Mouse (Mus musculus): ENCODE measurements at regions not wholly inside any gene's neighbourhood (a gene's known extent, or its start where the extent isn't known, plus 50 kb on each side); places are given as distances from the start of the nearest gene placed in this dataset.

DNA sequence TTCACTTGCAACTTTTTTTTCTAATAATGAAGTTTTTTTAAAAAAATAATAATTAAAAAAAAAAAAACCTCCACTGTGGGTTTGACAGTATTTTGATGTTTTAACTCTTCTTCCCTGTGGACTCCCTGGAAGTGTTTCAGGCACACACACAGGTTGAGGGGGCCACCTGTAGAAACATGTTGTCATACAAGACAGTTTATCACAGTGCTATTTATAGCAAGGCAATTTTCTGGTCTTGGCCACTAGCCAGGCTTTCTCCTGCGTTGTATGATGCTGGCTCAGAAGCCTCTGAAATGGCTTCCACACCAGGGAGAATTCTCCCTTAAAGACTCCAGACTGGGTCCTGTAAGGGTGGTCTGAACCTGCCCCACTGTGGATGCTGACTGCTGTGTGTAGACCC is 59.9 kb upstream of the Serbp1 start:
- H3K4me3 ChIP-seq (ENCODE audit: low read length) = no peak overlapping the region
- no peak overlapping the region for H3K9ac ChIP-seq (replicated peaks; ENCODE audit: low read length)
- no peaks in the 10 kb centered on the region for H3K4me1 ChIP-seq (ENCODE audit: insufficient read depth, low read length)
- no peaks in the 10 kb centered on the region for H3K36me3 ChIP-seq (ENCODE audit: insufficient read depth, low read length)
- no peaks in the 10 kb centered on the region for H3K27me3 ChIP-seq (ENCODE audit: insufficient read depth, low read length)
- 19% methylated on average over 1 of the region's 1 CpGs for WGBS
- H3K27ac ChIP-seq = no peak overlapping the region
- H3K4me2 ChIP-seq (ENCODE audit: low read depth, low read length) = no peak overlapping the region
- no peaks in the 10 kb centered on the region for H3K9me3 ChIP-seq (ENCODE audit: low read length)
- DNase-seq (ENCODE audit: low spot score) = peak; percentile 50
- peak; percentile 63 for ATAC-seq
- no peak for TF ChIP-seq CTCF (IDR thresholded peaks at IDR 0.05; ENCODE audit: low read depth)

DNA sequence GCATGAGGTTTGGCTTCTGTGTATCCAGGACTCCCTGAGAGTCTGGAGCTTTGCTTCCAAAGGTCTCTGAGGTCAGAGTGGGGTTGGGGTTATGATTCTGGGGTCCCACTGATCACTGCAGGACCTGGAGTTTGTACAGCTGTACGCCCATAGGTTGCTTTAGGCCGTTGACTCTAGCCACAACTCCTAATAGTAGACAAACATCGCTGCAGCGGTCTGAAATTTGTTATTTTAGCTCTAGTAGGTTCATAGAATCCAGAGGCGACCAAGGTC is 67.4 kb upstream of the Serbp1 start:
- TF ChIP-seq CTCF (IDR thresholded peaks at IDR 0.05; ENCODE audit: low read depth) = no peak
- WGBS = 92% methylated on average over 5 of the region's 5 CpGs
- no peak; the same call in 1 of the 2 replicates for ATAC-seq

DNA sequence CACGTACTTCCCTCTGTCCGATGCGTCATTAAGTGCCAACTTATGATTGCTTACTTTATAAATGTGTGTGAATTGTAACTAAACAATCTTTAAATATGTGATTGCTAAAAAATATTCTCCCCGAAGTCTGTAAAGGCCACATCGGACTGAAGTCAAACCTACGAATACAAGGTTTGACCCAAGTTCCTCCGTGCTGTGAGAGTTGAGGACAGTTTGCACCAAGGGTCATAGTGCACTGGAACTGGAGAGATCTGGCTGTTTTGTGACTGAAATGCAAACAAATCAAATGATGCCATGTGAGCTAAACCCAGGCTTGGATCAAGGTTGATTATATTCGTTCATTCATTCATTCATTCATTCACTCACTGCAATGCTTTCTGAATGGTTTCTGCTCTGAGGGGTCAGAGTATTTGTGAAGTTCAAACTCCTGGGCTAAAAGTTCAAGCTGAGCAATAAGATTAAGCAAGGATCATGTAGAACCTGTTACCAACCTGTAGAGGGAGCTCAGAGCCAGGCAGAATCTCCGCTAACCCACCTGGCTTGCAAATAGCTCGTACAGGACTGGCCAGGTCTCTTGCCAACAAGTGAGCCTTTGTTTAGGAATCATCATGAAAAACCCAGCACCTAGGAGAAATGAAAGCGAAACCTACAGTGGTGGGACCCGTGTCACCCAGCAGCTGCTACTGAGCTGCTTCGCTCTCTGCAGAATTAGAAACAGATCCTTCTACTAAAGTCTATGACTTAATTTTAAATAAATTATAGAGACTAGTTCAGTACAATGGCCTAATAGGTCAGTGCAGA is 67.9 kb upstream of the Serbp1 start:
- Histone ChIP-seq H3K4me2 (ENCODE audit: low read depth, low read length) (peak overlapping the region; percentile 17), H3K4me1 (ENCODE audit: insufficient read depth, low read length) (no peaks in the 10 kb centered on the region), H3K27me3 (ENCODE audit: insufficient read depth, low read length) (no peaks in the 10 kb centered on the region), H3K36me3 (ENCODE audit: insufficient read depth, low read length) (no peaks in the 10 kb centered on the region), H3K9ac (replicated peaks; ENCODE audit: low read length) (no peak overlapping the region), H3K9me3 (ENCODE audit: low read length) (no peaks in the 10 kb centered on the region), H3K27ac (no peak overlapping the region), H3K4me3 (ENCODE audit: low read length) (no peak overlapping the region)
- 49% methylated on average over 13 of the region's 13 CpGs for WGBS
- peak; percentile 84 for TF ChIP-seq CTCF (IDR thresholded peaks at IDR 0.05; ENCODE audit: low read depth)
- ATAC-seq (peak; percentile 82), DNase-seq (ENCODE audit: low spot score) (peak; percentile 85)

More for the DNA sequence above, 67.4 kb upstream of the Serbp1 start:
- Histone ChIP-seq H3K36me3 (ENCODE audit: insufficient read depth, low read length) (no peaks in the 10 kb centered on the region), H3K9ac (replicated peaks; ENCODE audit: low read length) (no peak overlapping the region), H3K27ac (no peak overlapping the region), H3K27me3 (ENCODE audit: insufficient read depth, low read length) (no peaks in the 10 kb centered on the region), H3K4me2 (ENCODE audit: low read depth, low read length) (peak overlapping the region; percentile 17; the same call in 1 of the 2 replicates), H3K4me1 (ENCODE audit: insufficient read depth, low read length) (no peaks in the 10 kb centered on the region), H3K9me3 (ENCODE audit: low read length) (no peaks in the 10 kb centered on the region), H3K4me3 (ENCODE audit: low read length) (no peak overlapping the region)
- no peak for DNase-seq (ENCODE audit: low spot score)

DNA sequence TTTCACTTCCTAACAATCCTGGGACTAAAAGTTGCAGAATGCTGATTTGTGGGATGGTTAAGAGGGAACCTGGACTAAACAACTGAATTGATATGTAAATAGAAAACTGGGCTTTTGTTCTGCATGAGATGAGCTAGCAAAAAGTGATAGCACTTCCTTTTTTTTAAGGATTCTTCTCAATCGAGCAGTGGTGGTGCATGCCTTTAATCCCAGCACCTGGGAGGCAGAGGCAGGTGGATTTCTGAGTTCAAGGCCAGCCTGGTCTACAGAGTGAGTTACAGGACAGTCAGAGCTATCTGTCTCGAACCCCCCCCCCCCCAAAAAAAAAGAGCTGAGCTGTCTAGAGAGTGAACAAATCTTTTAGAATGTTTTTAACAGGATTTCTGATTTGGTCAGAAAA is 69.2 kb upstream of the Serbp1 start:
- Histone ChIP-seq H3K9ac (replicated peaks; ENCODE audit: low read length) (peak overlapping the region; percentile 38; the same call in 1 of the 2 replicates), H3K9me3 (ENCODE audit: low read length) (no peaks in the 10 kb centered on the region), H3K4me1 (ENCODE audit: insufficient read depth, low read length) (no peaks in the 10 kb centered on the region), H3K4me3 (ENCODE audit: low read length) (peak overlapping the region; percentile 43), H3K4me2 (ENCODE audit: low read depth, low read length) (peak overlapping the region; percentile 63), H3K27ac (0 out of 2 replicates have a peak overlapping the region, but pooled peaks have one; percentile 36), H3K36me3 (ENCODE audit: insufficient read depth, low read length) (no peaks in the 10 kb centered on the region), H3K27me3 (ENCODE audit: insufficient read depth, low read length) (no peaks in the 10 kb centered on the region)
- no peak for TF ChIP-seq CTCF (IDR thresholded peaks at IDR 0.05; ENCODE audit: low read depth)
- DNase-seq (ENCODE audit: low spot score) (no peak), ATAC-seq (peak; percentile 21; the same call in 1 of the 2 replicates)
- WGBS = 20% methylated on average over 2 of the region's 2 CpGs

DNA sequence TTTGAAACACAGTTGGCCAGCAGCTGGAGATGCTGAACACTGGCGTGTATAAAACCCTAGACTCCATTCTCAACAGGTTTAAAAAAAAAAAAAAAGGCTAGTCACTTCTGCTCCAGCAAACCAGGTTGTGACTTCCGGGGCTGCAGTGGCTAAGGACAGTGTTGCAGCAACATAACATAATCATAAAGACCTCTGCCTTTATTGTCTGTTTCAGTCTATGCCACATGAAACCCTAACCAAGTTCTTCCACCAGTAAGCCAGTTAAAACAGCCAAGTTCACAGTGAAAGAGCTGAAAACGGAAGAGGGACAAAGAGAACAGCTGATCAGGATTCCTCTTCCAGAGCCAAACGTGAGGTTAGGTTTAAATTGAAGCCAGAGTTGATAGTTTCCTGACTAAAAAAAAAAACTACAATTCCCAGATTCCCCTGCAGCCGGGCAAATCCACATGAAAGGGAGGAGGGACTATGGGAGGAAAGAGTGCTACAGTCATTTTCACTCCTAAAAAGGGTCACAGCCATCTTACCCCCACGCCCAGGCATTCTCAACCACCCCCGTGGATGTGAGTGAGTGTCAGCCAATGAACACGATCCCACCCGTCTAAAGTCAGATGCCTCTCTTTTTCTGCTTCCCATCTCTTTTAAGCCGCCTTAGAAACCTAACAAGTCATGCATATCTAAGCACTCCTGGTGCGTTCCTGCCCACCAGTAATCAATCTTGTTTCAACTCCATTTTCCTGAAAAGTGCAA is 69.8 kb upstream of the Serbp1 start:
- H3K9me3 ChIP-seq (ENCODE audit: low read length) = no peaks in the 10 kb centered on the region
- TF ChIP-seq CTCF (IDR thresholded peaks at IDR 0.05; ENCODE audit: low read depth) = no peak
- peak; percentile 85 for ATAC-seq
- peak overlapping the region; percentile 38; the same call in 1 of the 2 replicates for H3K9ac ChIP-seq (replicated peaks; ENCODE audit: low read length)
- H3K36me3 ChIP-seq (ENCODE audit: insufficient read depth, low read length) = no peaks in the 10 kb centered on the region
- H3K27me3 ChIP-seq (ENCODE audit: insufficient read depth, low read length) = no peaks in the 10 kb centered on the region
- H3K4me2 ChIP-seq (ENCODE audit: low read depth, low read length) = peak overlapping the region; percentile 63
- DNase-seq (ENCODE audit: low spot score) = peak; percentile 70
- no peaks in the 10 kb centered on the region for H3K4me1 ChIP-seq (ENCODE audit: insufficient read depth, low read length)
- 13% methylated on average over 11 of the region's 11 CpGs for WGBS
- peak overlapping the region; percentile 43 for H3K4me3 ChIP-seq (ENCODE audit: low read length)
- 0 out of 2 replicates have a peak overlapping the region, but pooled peaks have one; percentile 36 for H3K27ac ChIP-seq

DNA sequence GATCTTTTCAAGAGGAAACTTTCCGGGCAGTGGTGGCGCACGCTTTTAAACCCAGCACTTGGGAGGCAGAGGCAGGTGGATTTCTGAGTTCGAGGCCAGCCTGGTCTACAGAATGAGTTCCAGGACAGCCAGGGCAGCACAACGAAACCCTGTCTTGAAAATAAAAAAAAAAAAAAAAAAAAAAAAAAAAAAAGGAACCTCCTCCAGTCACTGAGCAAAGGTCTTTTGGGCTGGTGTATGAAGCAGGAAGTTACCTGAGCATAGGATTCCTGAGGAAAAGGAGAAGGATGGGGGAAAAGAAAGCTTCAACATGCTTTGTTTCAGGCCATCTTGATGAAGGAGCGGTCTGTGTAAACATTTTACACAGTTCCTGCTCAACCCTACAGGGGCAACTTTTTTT is 72.9 kb upstream of the Serbp1 start:
- TF ChIP-seq CTCF (IDR thresholded peaks at IDR 0.05; ENCODE audit: low read depth) = no peak
- ATAC-seq (no peak), DNase-seq (ENCODE audit: low spot score) (no peak)
- WGBS = 94% methylated on average over 6 of the region's 6 CpGs
- no peak overlapping the region for H3K4me2 ChIP-seq (ENCODE audit: low read depth, low read length)
- H3K4me3 ChIP-seq (ENCODE audit: low read length) = no peak overlapping the region
- no peak overlapping the region for H3K9ac ChIP-seq (replicated peaks; ENCODE audit: low read length)
- H3K9me3 ChIP-seq (ENCODE audit: low read length) = no peaks in the 10 kb centered on the region
- H3K36me3 ChIP-seq (ENCODE audit: insufficient read depth, low read length) = no peaks in the 10 kb centered on the region
- H3K27me3 ChIP-seq (ENCODE audit: insufficient read depth, low read length) = no peaks in the 10 kb centered on the region
- no peaks in the 10 kb centered on the region for H3K4me1 ChIP-seq (ENCODE audit: insufficient read depth, low read length)
- H3K27ac ChIP-seq = no peak overlapping the region

Data from hindbrain, postnatal 0 days (tissue).